Mouse (Mus musculus): Measurements from ENCODE around the gene Skint3. TPM values are rescaled to one million over a fixed set of nuclear protein-coding genes. Genes with fewer than 3 reads are reported as not detected.
"Not testable (repeated sequence)": the region's sequence is repeated elsewhere in the genome, so short reads cannot be mapped to it uniquely, and the experiment has no call there.

Skint3 gene
- polyA plus RNA-seq, 1 experiment from 2014 or later = 0.06 TPM

DNA sequence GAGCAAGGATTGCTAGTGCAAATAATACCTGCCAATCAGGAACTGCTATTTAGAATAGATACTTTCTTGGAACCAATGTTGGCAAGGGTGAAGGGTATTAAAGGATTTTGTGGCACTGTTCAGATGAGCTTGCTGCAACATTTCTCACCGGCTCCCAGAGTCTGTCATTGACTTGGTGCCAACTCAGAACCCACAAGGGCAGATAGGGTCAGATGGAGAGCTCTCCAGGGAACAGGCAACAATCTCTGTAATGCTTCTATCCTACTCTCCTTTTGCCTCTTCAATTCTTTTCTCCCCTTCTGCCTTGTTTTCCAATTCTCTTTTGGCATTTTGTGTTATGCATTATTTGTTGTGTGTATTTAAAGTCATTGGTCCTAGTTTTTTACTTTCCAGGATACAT, 70.3 kb downstream of the Skint3 start:
- no peak overlapping the region for H3K4me3 ChIP-seq (ENCODE audit: low read depth, low read length)
- no peaks in the 10 kb centered on the region for H3K4me1 ChIP-seq (ENCODE audit: insufficient read depth)
- TF ChIP-seq EP300 (IDR thresholded peaks at IDR 0.05; ENCODE audit: low read depth) (no peak), CTCF (IDR thresholded peaks at IDR 0.05; ENCODE audit: low read depth) (no peak)
- H3K36me3 ChIP-seq (replicated peaks; ENCODE audit: insufficient read depth, low read length) = no peaks in the 10 kb centered on the region
- H3K27ac ChIP-seq (ENCODE audit: low read depth) = no peak overlapping the region
- H3K9me3 ChIP-seq (ENCODE audit: low read length) = no peaks in the 10 kb centered on the region
- no peak overlapping the region for H3K4me2 ChIP-seq (ENCODE audit: low read depth, low read length)
- no peak overlapping the region for H3K9ac ChIP-seq (replicated peaks)
- 71% methylated on average over 1 of the region's 1 CpGs for WGBS (ENCODE audit: insufficient replicate concordance)
- no peak for ATAC-seq
- no peaks in the 10 kb centered on the region for H3K27me3 ChIP-seq (ENCODE audit: insufficient read depth, low read length)
- no peak for DNase-seq

DNA sequence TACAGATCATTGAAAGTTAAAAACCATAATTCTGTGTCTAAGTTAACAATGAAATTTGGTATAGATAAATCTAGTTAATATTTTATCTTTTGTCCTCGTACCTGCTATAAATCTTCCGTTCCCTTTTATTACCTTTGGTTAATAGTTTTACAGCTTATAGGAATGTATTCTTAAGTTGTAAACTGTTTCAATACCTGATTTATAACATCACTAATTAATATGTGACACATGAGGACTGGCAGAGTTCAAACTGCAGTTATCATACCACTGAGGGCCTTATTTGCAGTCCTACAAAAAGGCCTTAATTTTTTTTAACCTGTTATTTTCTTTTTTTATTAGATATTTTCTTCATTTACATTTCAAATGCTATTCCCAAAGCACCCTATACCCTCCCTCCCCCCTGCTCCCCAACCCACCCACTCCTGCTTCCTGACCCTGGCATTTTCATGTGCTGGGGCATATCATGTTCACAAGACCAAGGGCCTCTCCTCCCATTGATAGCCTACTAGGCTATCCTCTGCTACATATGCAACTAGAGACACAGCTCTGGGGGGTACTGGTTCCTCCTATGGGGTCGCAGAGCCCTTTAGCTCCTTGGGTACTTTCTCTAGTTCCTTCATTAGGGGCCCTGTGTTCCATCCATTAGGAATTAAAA, 70.9 kb downstream of the Skint3 start:
- Histone ChIP-seq H3K9me3 (ENCODE audit: low read length) (0 out of 2 replicates have a peak, but pooled peaks cover 2% of the 10 kb centered on the region), H3K27me3 (ENCODE audit: insufficient read depth, low read length) (no peaks in the 10 kb centered on the region), H3K27ac (ENCODE audit: low read depth) (no peak overlapping the region), H3K4me1 (ENCODE audit: insufficient read depth) (no peaks in the 10 kb centered on the region), H3K36me3 (replicated peaks; ENCODE audit: insufficient read depth, low read length) (no peaks in the 10 kb centered on the region), H3K9ac (replicated peaks) (no peak overlapping the region), H3K4me2 (ENCODE audit: low read depth, low read length) (no peak overlapping the region), H3K4me3 (ENCODE audit: low read depth, low read length) (no peak overlapping the region)
- TF ChIP-seq CTCF (IDR thresholded peaks at IDR 0.05; ENCODE audit: low read depth) = no peak
- TF ChIP-seq EP300 (IDR thresholded peaks at IDR 0.05; ENCODE audit: low read depth) = no peak
- no peak for DNase-seq
- no peak for ATAC-seq
- WGBS (ENCODE audit: insufficient replicate concordance) = 64% methylated on average over 3 of the region's 3 CpGs

DNA sequence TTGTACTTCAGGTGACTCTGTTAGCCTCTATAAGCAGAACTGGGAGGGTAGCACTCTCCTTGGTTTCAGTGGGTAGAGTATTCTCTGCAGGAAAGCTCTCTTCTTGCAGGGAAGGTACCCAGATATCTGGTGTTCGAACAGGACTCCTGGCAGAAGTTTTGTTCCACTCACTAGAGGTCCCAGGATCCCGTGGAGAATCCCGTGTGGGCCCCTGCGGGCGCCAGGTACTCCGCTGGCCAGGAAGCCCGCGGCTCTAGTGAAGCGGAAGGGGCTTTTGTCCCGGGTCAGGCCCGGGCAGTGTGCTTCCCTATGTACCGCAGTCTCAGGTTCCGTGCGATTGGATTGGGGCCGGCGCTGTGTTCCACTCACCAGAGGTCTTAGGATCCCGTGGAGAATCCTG, 117.1 kb downstream of the Skint3 start:
- H3K4me2 ChIP-seq (ENCODE audit: low read depth, low read length); DNase-seq; ATAC-seq; H3K27me3 ChIP-seq (ENCODE audit: insufficient read depth, low read length); H3K27ac ChIP-seq (ENCODE audit: low read depth); H3K9me3 ChIP-seq (ENCODE audit: low read length); H3K4me1 ChIP-seq (ENCODE audit: insufficient read depth); H3K4me3 ChIP-seq (ENCODE audit: low read depth, low read length); H3K9ac ChIP-seq (replicated peaks); H3K36me3 ChIP-seq (replicated peaks; ENCODE audit: insufficient read depth, low read length): not testable (repeated sequence)
- WGBS (ENCODE audit: insufficient replicate concordance) = 84% methylated on average over 12 of the region's 17 CpGs

Other genes with a start within 250 kb of the Skint3 start
- not detected in 2 replicates for gene Skint1, start 226.0 kb upstream of the Skint3 start, polyA plus RNA-seq (2015; fragmentation: Nextera tagmentation; extraction: Ambion mirVana)
- gene Skint4, start 160.2 kb upstream of the Skint3 start, polyA plus RNA-seq (2015; fragmentation: Nextera tagmentation; extraction: Ambion mirVana) = not detected in 2 replicates
- gene Skint9, start 201.7 kb downstream of the Skint3 start, polyA plus RNA-seq (2015; fragmentation: Nextera tagmentation; extraction: Ambion mirVana) = not detected in 2 replicates